Mouse (Mus musculus) cerebellum, adult 11 months (tissue): ENCODE measurements around the gene Prmt1.
"Not testable (repeated sequence)": the region's sequence is repeated elsewhere in the genome, so short reads cannot be mapped to it uniquely, and the experiment has no call there.

Source experiments
- DNase-seq: peaks from one replicate; pipeline ENCODE4 v3.0.0; 2022

The Prmt1 gene

GRCm38 (mm10) chr7:44986192-44986878, at the start of gene Prmt1:
TSS of gene Prmt1 (minus strand) at chr7:44986568.
- DNase-seq, result peak; percentile 98

- DNase-seq, result no peak
These were observed 49.3 kb upstream of the Prmt1 start for GRCm38 (mm10) chr7:45035631-45036030.

GRCm38 (mm10) chr7:45033722-45034359, 47.5 kb upstream of the Prmt1 start:
- no peak for DNase-seq

GRCm38 (mm10) chr7:45030857-45031256, 44.5 kb upstream of the Prmt1 start:
- DNase-seq, result no peak

- DNase-seq, result no peak
These were observed 43.6 kb upstream of the Prmt1 start for GRCm38 (mm10) chr7:45029995-45030394.

- DNase-seq, result no peak
These were observed 42.0 kb upstream of the Prmt1 start for GRCm38 (mm10) chr7:45028351-45028750.

GRCm38 (mm10) chr7:45027761-45028160, 41.4 kb upstream of the Prmt1 start:
- no peak for DNase-seq

GRCm38 (mm10) chr7:45026256-45026655, 39.9 kb upstream of the Prmt1 start:
- no peak for DNase-seq

GRCm38 (mm10) chr7:45025601-45026220, 39.3 kb upstream of the Prmt1 start:
- DNase-seq, result no peak

GRCm38 (mm10) chr7:45024281-45025248, 38.2 kb upstream of the Prmt1 start:
- no peak for DNase-seq

GRCm38 (mm10) chr7:45023711-45024110, 37.3 kb upstream of the Prmt1 start:
- DNase-seq, result not testable (repeated sequence)

GRCm38 (mm10) chr7:45020225-45020624, 33.9 kb upstream of the Prmt1 start:
- no peak for DNase-seq

GRCm38 (mm10) chr7:45019031-45019571, 32.7 kb upstream of the Prmt1 start:
- no peak for DNase-seq

- peak; percentile 78 for DNase-seq
These were observed 31.1 kb upstream of the Prmt1 start, which contains the start of gene Rras for GRCm38 (mm10) chr7:45017242-45018061. TSS of gene Rras (plus strand) at chr7:45017961.

- no peak for DNase-seq
These were observed 30.4 kb upstream of the Prmt1 start for GRCm38 (mm10) chr7:45016761-45017160.

- peak; percentile 100 for DNase-seq
These were observed 29.7 kb upstream of the Prmt1 start, which contains the start of gene Scaf1 for GRCm38 (mm10) chr7:45015957-45016612. TSS of gene Scaf1 (minus strand) at chr7:45016363.

GRCm38 (mm10) chr7:45015344-45015956, 29.1 kb upstream of the Prmt1 start:
- DNase-seq, result no peak

GRCm38 (mm10) chr7:45014096-45014451, 27.7 kb upstream of the Prmt1 start:
- DNase-seq, result no peak

- no peak for DNase-seq
These were observed 27.2 kb upstream of the Prmt1 start for GRCm38 (mm10) chr7:45013366-45014095.

GRCm38 (mm10) chr7:45012824-45013223, 26.5 kb upstream of the Prmt1 start:
- no peak for DNase-seq
